Mouse (Mus musculus): ENCODE data around the gene Tmem59. TPM values are rescaled to one million over a fixed set of nuclear protein-coding genes. Genes with fewer than 3 reads are reported as not detected.
A peak's percentile ranks its signal among the peaks of the same experiment; 100 is the strongest.

Tmem59 gene
- 373 and 391 TPM in 2 replicates for polyA plus RNA-seq (2015; fragmentation: Nextera tagmentation; extraction: Ambion mirVana)

DNA sequence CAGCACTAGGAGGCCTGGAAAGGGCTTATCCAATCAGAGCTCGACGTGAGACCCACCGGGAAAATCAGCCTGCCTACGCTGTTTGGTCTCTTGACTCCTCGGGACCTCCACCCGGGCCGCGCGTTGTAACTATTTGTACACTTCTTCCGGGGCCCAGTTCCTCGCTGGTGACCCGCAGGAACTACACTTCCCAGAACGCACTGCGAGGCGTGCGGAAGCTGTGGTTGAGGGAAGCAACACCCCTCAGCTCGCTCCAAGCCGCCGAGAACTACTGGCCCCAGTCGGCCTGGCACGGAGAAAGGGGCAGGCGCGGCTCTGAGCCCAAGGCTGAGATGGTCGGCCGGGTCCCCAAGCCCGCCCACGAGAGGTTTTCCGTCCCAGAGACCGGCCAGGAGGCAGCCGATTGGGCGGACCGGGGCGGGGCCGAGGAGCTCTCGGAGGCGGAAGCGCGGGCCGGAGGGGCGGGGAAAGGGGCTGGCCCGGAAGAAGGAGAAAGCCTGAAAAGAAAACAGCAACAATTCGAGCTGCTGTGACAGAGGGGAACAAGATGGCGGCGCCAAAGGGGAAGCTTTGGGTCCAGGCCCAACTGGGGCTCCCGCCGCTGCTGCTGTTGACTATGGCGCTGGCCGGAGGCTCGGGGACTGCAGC is at the start of gene Tmem59:
Gene Tmem59, plus strand, starts transcription at position 218 of the 648 bp plus-strand sequence.
- peak within 1 kb of the TSS; percentile 77 for H3K9ac ChIP-seq (replicated peaks)
- WGBS: under 1% methylated on average over 49 of the region's 49 CpGs
- peak within 1 kb of the TSS; percentile 71 for H3K4me3 ChIP-seq
- H3K4me2 ChIP-seq (replicated peaks): peak within 1 kb of the TSS; percentile 61
- peaks cover 46% of the 10 kb centered on the region for H3K4me1 ChIP-seq
- no peaks in the 10 kb centered on the region for H3K9me3 ChIP-seq
- peak within 1 kb of the TSS; percentile 99 for H3K27ac ChIP-seq (replicated peaks)
- peak; percentile 95 for ATAC-seq (replicated peaks)
- no peaks in the 10 kb centered on the region for H3K27me3 ChIP-seq
- 0 out of 2 replicates have a peak, but pooled peaks cover 2% of the 10 kb centered on the region for H3K36me3 ChIP-seq

GRCm38 (mm10) chr4:107129373-107129772 is 48.8 kb upstream of the Tmem59 start:
- Histone ChIP-seq H3K4me1 (peaks cover 11% of the 10 kb centered on the region), H3K9ac (replicated peaks) (no peak overlapping the region), H3K4me3 (no peak overlapping the region), H3K27me3 (no peaks in the 10 kb centered on the region), H3K9me3 (no peaks in the 10 kb centered on the region), H3K4me2 (replicated peaks) (no peak overlapping the region), H3K36me3 (no peaks in the 10 kb centered on the region), H3K27ac (replicated peaks) (no peak overlapping the region)
- ATAC-seq (replicated peaks): no peak
- 80% methylated on average over 8 of the region's 8 CpGs for WGBS

DNA sequence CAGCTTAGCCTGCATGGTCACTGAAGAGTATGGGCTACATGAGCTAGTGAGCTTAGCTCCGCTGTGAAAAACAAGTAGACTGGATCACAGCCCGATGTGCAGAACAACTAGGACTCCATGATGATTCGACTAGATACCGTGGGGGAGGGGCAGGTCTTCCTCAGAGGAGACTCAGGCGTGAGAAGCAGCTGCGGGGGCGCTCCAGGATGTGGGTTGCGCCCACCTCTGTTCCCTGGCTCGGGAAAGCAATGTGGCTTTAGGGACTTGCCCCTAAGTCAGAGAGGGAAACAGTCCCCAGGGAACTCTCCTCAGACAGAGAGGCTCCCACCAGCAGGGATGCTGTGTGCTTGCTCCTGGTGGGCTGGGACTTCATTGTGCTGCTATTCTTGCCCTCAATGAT is 47.7 kb upstream of the Tmem59 start:
- Histone ChIP-seq H3K27ac (replicated peaks) (no peak overlapping the region), H3K36me3 (no peaks in the 10 kb centered on the region), H3K9ac (replicated peaks) (no peak overlapping the region), H3K4me2 (replicated peaks) (no peak overlapping the region), H3K27me3 (no peaks in the 10 kb centered on the region), H3K9me3 (no peaks in the 10 kb centered on the region), H3K4me1 (peaks cover 11% of the 10 kb centered on the region), H3K4me3 (no peak overlapping the region)
- WGBS: 40% methylated on average over 9 of the region's 9 CpGs
- ATAC-seq (replicated peaks): no peak

- Histone ChIP-seq H3K4me3 (no peak overlapping the region), H3K4me1 (peaks cover 19% of the 10 kb centered on the region), H3K27me3 (no peaks in the 10 kb centered on the region), H3K27ac (replicated peaks) (no peak overlapping the region), H3K4me2 (replicated peaks) (no peak overlapping the region), H3K9me3 (no peaks in the 10 kb centered on the region), H3K9ac (replicated peaks) (no peak overlapping the region), H3K36me3 (no peaks in the 10 kb centered on the region)
- 94% methylated on average over 3 of the region's 3 CpGs for WGBS
- ATAC-seq (replicated peaks): no peak
Observed at GRCm38 (mm10) chr4:107134891-107135290, 43.3 kb upstream of the Tmem59 start.

GRCm38 (mm10) chr4:107135663-107136062 is 42.5 kb upstream of the Tmem59 start:
- Histone ChIP-seq H3K9ac (replicated peaks) (no peak overlapping the region), H3K4me2 (replicated peaks) (no peak overlapping the region), H3K4me1 (peaks cover 27% of the 10 kb centered on the region), H3K9me3 (no peaks in the 10 kb centered on the region), H3K27me3 (no peaks in the 10 kb centered on the region), H3K4me3 (no peak overlapping the region), H3K27ac (replicated peaks) (no peak overlapping the region), H3K36me3 (no peaks in the 10 kb centered on the region)
- WGBS: 82% methylated on average over 5 of the region's 5 CpGs
- no peak for ATAC-seq (replicated peaks)

- Histone ChIP-seq H3K9ac (replicated peaks) (no peak overlapping the region), H3K4me3 (no peak overlapping the region), H3K4me1 (peaks cover 28% of the 10 kb centered on the region), H3K36me3 (no peaks in the 10 kb centered on the region), H3K27ac (replicated peaks) (no peak overlapping the region), H3K27me3 (no peaks in the 10 kb centered on the region), H3K4me2 (replicated peaks) (no peak overlapping the region), H3K9me3 (no peaks in the 10 kb centered on the region)
- ATAC-seq (replicated peaks): no peak
- 59% methylated on average over 3 of the region's 3 CpGs for WGBS
Observed at GRCm38 (mm10) chr4:107136531-107136930, 41.7 kb upstream of the Tmem59 start.

- WGBS: 12% methylated on average over 37 of the region's 37 CpGs
- H3K27ac ChIP-seq (replicated peaks): peak overlapping the region; percentile 46
- H3K9ac ChIP-seq (replicated peaks): no peak overlapping the region
- H3K4me2 ChIP-seq (replicated peaks): peak overlapping the region; percentile 9; the same call in 1 of the 2 replicates
- H3K4me1 ChIP-seq: peaks cover 28% of the 10 kb centered on the region
- no peaks in the 10 kb centered on the region for H3K9me3 ChIP-seq
- H3K36me3 ChIP-seq: no peaks in the 10 kb centered on the region
- no peaks in the 10 kb centered on the region for H3K27me3 ChIP-seq
- ATAC-seq (replicated peaks): peak; percentile 47
- no peak overlapping the region for H3K4me3 ChIP-seq
Observed at GRCm38 (mm10) chr4:107138948-107139835, 39.0 kb upstream of the Tmem59 start.

GRCm38 (mm10) chr4:107139836-107140631 is 38.2 kb upstream of the Tmem59 start:
- Histone ChIP-seq H3K36me3 (no peaks in the 10 kb centered on the region), H3K27ac (replicated peaks) (peak overlapping the region; percentile 46), H3K4me2 (replicated peaks) (no peak overlapping the region), H3K9me3 (no peaks in the 10 kb centered on the region), H3K27me3 (no peaks in the 10 kb centered on the region), H3K4me3 (no peak overlapping the region), H3K9ac (replicated peaks) (no peak overlapping the region), H3K4me1 (peaks cover 28% of the 10 kb centered on the region)
- 45% methylated on average over 13 of the region's 13 CpGs for WGBS
- no peak for ATAC-seq (replicated peaks)

DNA sequence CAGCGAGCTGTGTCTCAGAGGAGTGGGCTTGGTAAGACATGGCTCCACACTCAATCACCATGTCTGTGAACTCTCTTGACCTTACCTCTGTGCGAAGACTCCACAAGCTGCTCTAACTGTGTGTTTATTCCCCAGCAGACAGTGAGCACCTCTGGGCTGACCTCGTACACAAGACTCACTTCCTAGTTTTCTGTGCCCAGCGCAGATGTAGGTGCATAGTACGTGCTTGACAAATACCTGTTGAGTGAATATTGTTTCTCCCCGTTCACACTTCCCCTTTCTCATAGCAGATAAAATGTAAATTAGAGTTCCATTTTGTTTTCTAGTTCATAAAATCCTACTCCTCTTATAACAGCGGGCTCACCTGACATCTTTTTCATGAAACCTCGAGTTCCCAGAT is 34.7 kb upstream of the Tmem59 start:
- Histone ChIP-seq H3K36me3 (peaks cover 15% of the 10 kb centered on the region), H3K4me3 (no peak overlapping the region), H3K27ac (replicated peaks) (no peak overlapping the region), H3K27me3 (no peaks in the 10 kb centered on the region), H3K4me2 (replicated peaks) (no peak overlapping the region), H3K4me1 (peaks cover 23% of the 10 kb centered on the region), H3K9me3 (no peaks in the 10 kb centered on the region), H3K9ac (replicated peaks) (no peak overlapping the region)
- no peak for ATAC-seq (replicated peaks)
- WGBS: 91% methylated on average over 8 of the region's 8 CpGs

DNA sequence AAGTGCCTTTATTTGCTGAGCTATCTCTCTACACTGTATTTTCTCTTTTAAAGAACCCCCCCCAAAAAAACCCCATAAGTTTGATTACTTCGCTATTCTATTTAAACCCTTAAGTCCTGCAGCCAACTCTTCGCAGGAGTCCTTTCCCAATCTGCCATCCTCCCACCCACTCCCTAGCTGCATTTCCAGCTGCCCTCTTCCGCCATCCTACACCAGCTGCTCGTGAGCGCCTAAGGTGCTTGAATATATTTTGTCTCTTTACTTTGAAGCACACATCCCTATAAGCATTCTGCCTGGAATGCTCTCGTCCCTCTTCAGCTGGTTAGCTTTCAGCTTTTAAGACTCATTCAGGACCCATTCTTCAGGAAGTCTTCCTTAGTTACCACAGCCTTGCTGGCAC is 27.2 kb upstream of the Tmem59 start:
- no peak overlapping the region for H3K4me3 ChIP-seq
- no peak overlapping the region for H3K27ac ChIP-seq (replicated peaks)
- 87% methylated on average over 6 of the region's 6 CpGs for WGBS
- peaks cover 13% of the 10 kb centered on the region for H3K36me3 ChIP-seq
- no peak for ATAC-seq (replicated peaks)
- no peaks in the 10 kb centered on the region for H3K9me3 ChIP-seq
- no peak overlapping the region for H3K4me2 ChIP-seq (replicated peaks)
- no peaks in the 10 kb centered on the region for H3K27me3 ChIP-seq
- no peaks in the 10 kb centered on the region for H3K4me1 ChIP-seq
- no peak overlapping the region for H3K9ac ChIP-seq (replicated peaks)

- H3K4me2 ChIP-seq (replicated peaks): no peak overlapping the region
- H3K4me1 ChIP-seq: no peaks in the 10 kb centered on the region
- no peaks in the 10 kb centered on the region for H3K27me3 ChIP-seq
- no peaks in the 10 kb centered on the region for H3K9me3 ChIP-seq
- WGBS: 85% methylated on average over 8 of the region's 8 CpGs
- no peak overlapping the region for H3K9ac ChIP-seq (replicated peaks)
- ATAC-seq (replicated peaks): no peak
- H3K27ac ChIP-seq (replicated peaks): no peak overlapping the region
- H3K36me3 ChIP-seq: no peaks in the 10 kb centered on the region
- H3K4me3 ChIP-seq: no peak overlapping the region
Observed at GRCm38 (mm10) chr4:107152571-107152970, 25.6 kb upstream of the Tmem59 start.

DNA sequence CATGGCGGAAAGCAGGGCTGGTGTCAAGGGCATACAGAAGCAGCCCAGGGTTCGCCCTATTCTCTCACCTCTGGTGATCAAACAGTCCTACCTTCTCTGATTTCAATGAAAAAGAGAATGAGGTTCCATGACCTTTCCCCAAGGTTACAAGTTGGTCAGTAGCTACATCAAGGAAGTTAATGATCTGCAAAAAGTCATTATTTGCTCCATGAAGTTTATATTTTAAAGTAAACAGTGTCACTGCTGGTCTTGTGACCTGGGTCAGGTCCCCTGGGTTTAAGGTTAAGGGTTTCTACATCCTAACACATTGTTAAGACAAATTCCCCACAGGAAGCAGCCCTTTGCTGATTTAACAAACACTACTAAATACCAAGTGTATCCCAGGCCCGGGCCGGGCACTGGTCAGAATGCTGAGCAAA is 21.2 kb upstream of the Tmem59 start:
- Histone ChIP-seq H3K4me2 (replicated peaks) (no peak overlapping the region), H3K4me1 (no peaks in the 10 kb centered on the region), H3K36me3 (peaks cover 5% of the 10 kb centered on the region; the same call in 1 of the 2 replicates), H3K4me3 (no peak overlapping the region), H3K27ac (replicated peaks) (no peak overlapping the region), H3K9me3 (no peaks in the 10 kb centered on the region), H3K27me3 (no peaks in the 10 kb centered on the region), H3K9ac (replicated peaks) (no peak overlapping the region)
- no peak for ATAC-seq (replicated peaks)
- WGBS: 88% methylated on average over 4 of the region's 4 CpGs

Measured in forebrain, embryonic 15.5 days (tissue).